Mouse (Mus musculus): ENCODE data around the gene 1700067P10Rik. TPM values are rescaled to one million over a fixed set of nuclear protein-coding genes. Genes with fewer than 3 reads are reported as not detected.

The 1700067P10Rik gene
- polyA plus RNA-seq, 1 experiment from 2014 or later, result 0.34 TPM

DNA sequence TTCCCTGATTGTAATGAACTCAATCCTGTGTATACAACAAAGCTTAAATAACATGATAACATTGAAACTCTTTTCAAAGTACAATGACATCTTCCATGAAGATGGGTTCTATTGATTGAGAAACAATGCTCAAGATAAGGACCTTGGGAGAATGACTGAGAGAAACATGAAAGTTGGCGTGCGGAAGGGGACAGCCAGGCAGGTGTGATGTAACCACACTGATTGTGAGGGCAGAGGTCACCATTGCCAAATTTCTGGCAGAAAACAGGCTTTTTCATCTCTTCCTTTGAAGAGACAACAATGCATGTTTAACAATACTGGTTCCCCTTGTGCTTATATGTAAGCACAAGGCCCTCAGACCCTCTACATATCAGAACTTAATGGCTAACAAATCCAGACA, 43.7 kb downstream of the 1700067P10Rik start:
- H3K4me2 ChIP-seq (replicated peaks), result no peak overlapping the region
- no peaks in the 10 kb centered on the region for H3K9me3 ChIP-seq
- 85% methylated on average over 2 of the region's 2 CpGs for WGBS
- H3K9ac ChIP-seq (replicated peaks), result no peak overlapping the region
- no peak for ATAC-seq
- no peaks in the 10 kb centered on the region for H3K4me1 ChIP-seq (replicated peaks)
- H3K36me3 ChIP-seq, result no peaks in the 10 kb centered on the region
- no peak overlapping the region for H3K27ac ChIP-seq
- no peaks in the 10 kb centered on the region for H3K27me3 ChIP-seq
- H3K4me3 ChIP-seq (replicated peaks), result no peak overlapping the region

Other genes starting within 250 kb of the 1700067P10Rik start
- gene Foxp4, start 164.7 kb upstream of the 1700067P10Rik start, polyA plus RNA-seq (2015; fragmentation: Nextera tagmentation; extraction: Ambion mirVana), result 16.0 and 25.2 TPM in 2 replicates
- not detected in 2 replicates for gene 1700122O11Rik, start 51.0 kb upstream of the 1700067P10Rik start, polyA plus RNA-seq (2015; fragmentation: Nextera tagmentation; extraction: Ambion mirVana)
- gene 9830107B12Rik, start 56.9 kb downstream of the 1700067P10Rik start, polyA plus RNA-seq (2015; fragmentation: Nextera tagmentation; extraction: Ambion mirVana), result not detected in 2 replicates
- not detected in 2 replicates for gene A530064D06Rik, start 78.0 kb downstream of the 1700067P10Rik start, polyA plus RNA-seq (2015; fragmentation: Nextera tagmentation; extraction: Ambion mirVana)
- gene Trem1, start 143.4 kb downstream of the 1700067P10Rik start, polyA plus RNA-seq (2015; fragmentation: Nextera tagmentation; extraction: Ambion mirVana), result not detected in 2 replicates
- not detected in 2 replicates for gene Trem3, start 158.5 kb downstream of the 1700067P10Rik start, polyA plus RNA-seq (2015; fragmentation: Nextera tagmentation; extraction: Ambion mirVana)
- 0.20 and 0.30 TPM in 2 replicates for gene Treml4, start 175.0 kb downstream of the 1700067P10Rik start, polyA plus RNA-seq (2015; fragmentation: Nextera tagmentation; extraction: Ambion mirVana)
- 0.08 TPM in 1 of 2 replicates, not detected in the other for gene Treml2, start 210.2 kb downstream of the 1700067P10Rik start, polyA plus RNA-seq (2015; fragmentation: Nextera tagmentation; extraction: Ambion mirVana)
- 0.13 TPM in 1 of 2 replicates, not detected in the other for gene B430306N03Rik, start 226.8 kb downstream of the 1700067P10Rik start, polyA plus RNA-seq (2015; fragmentation: Nextera tagmentation; extraction: Ambion mirVana)

Data from midbrain, embryonic 13.5 days (tissue).